Mouse (Mus musculus) 416B (cell line): ENCODE data around the gene Hist1h3d.
A peak's percentile ranks its signal among the peaks of the same experiment; 100 is the strongest.

Experiments
- DNase-seq: peaks from one replicate; pipeline ENCODE4 v3.0.0; 2011; ENCODE audit warnings: low read depth

Hist1h3d gene

GRCm38 (mm10) chr13:23621532-23622174 is 46.1 kb downstream of the Hist1h3d start:
- peak; percentile 96 for DNase-seq

DNA sequence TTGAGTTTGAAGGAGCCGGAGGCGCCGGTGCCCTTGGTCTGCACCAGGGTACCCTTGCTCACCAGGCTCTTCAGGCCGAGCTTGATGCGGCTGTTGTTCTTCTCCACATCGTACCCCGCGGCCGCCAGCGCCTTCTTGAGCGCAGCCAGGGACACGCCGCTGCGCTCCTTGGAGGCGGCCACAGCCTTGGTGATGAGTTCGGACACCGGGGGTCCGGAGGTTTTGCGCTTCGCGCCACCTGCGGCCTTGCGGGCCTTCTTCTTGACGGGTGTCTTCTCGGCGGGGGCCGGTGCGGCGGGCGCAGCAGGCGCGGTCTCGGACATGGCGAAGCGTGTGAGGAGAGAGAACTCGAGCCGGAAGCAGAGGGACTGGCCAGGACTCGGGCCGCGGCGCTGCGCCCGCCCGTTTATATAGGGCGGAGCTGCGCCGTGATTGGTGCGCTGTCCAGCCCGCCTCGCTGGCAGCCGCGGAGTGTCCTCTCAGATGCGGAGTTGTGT is 46.7 kb downstream of the Hist1h3d start, which contains the start of gene Hist1h1e:
Hist1h1e (minus strand) TSS at position 384 of the 497 bp plus-strand sequence.
- peak; percentile 94 for DNase-seq

- DNase-seq = peak; percentile 70
These were observed 47.4 kb downstream of the Hist1h3d start for GRCm38 (mm10) chr13:23622861-23623450.
